Mouse (Mus musculus): Measurements from ENCODE around the gene Ccdc149.

DNA sequence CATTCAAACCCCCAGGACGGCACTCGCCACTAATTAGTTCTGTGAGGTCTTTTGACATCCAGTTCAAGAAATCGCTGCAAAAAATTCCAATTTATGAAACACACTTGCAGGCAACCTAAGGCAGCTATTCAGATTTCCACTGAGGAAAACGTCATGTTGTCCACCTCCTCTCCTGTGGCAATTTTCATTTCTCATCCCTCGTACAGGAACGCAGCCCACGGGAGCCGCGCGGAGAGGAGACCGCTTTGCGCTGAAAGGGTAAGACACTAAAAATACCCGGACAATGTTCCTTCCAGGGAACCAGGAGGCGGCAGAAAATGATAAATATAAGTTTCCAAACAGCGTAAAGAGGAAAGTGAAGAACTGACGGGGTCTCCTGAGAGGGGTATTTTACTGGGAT is 79.8 kb downstream of the Ccdc149 start:
- TF ChIP-seq CTCF (IDR thresholded peaks at IDR 0.05; ENCODE audit: extremely low read depth, insufficient read length, insufficient replicate concordance, low read depth, low read length): no peak
- no peak for TF ChIP-seq POLR2A (IDR thresholded peaks at IDR 0.05; ENCODE audit: low read depth, low read length)

All from small intestine, adult 2 months (tissue).